Mouse (Mus musculus): ENCODE data around the gene Rsc1a1. TPM values are rescaled to one million over a fixed set of nuclear protein-coding genes. Genes with fewer than 3 reads are reported as not detected.

Rsc1a1 gene
- total and polyA plus RNA-seq, 3 experiments = 4.6 TPM; not detected in 2

DNA sequence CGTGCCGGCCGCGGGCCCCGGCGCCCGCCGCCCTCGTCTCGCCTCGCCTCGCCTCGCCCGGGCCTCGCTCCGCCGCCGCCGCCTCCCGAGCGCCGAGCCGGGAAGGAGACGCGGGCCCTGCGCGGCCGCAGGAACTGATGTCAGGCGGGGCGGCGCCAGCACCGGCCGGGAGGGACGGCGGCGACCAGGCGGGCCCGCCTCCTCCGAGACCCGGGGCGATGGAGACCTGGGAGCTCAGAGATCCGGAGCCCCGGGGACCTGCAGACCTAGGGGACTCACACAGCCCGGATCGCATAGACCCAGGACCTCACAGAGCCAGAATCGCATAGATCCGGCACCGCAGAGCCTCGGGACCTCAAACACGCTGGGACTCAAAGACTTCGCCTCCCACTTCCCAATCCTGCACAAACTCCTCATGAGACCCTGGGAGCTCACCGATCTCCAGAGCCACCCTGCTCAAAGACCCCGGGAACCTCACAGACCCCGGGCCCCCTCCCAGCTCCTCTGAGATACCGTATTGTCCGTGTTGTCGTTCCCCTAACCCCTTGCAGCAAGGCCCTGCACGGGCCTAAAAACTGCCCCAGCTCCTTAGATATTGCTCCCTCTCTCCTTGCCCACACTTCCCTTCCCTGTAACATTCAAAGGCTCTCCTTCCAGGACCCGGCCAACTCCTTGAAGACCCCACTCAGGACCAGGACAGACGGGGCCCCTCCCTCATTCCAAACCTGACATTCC lies 21.2 kb downstream of the Rsc1a1 start:
- Histone ChIP-seq H3K4me1 (ENCODE audit: control insufficient read depth, insufficient read depth, low read length) (peaks cover 9% of the 10 kb centered on the region), H3K4me3 (peak overlapping the region; percentile 71), H3K9ac (ENCODE audit: low read depth, low read length) (peak overlapping the region; percentile 79), H3K27ac (peak overlapping the region; percentile 95), H3K36me3 (ENCODE audit: control insufficient read depth, insufficient read depth, low read length) (peaks cover 5% of the 10 kb centered on the region), H3K79me2 (replicated peaks; ENCODE audit: control insufficient read depth, insufficient read depth, low read length) (peaks cover 6% of the 10 kb centered on the region), H3K27me3 (ENCODE audit: control insufficient read depth, insufficient read depth, low read length) (no peaks in the 10 kb centered on the region)
- DNase-seq = peak; percentile 88 to 90
- WGBS = under 1% methylated on average over 57 of the region's 60 CpGs
- TF ChIP-seq POLR2A (IDR thresholded peaks at IDR 0.05; ENCODE audit: insufficient read depth, low read depth, low read length) (peak; percentile 68), EP300 (IDR thresholded peaks at IDR 0.05; ENCODE audit: insufficient read depth, low read depth, low read length) (no peak)
- intact Hi-C loops (cut with DNase I) = loop anchor here (2.0 kb wide), 1 partner anchor 19 kb away; no protein-coding TSS in a partner anchor

DNA sequence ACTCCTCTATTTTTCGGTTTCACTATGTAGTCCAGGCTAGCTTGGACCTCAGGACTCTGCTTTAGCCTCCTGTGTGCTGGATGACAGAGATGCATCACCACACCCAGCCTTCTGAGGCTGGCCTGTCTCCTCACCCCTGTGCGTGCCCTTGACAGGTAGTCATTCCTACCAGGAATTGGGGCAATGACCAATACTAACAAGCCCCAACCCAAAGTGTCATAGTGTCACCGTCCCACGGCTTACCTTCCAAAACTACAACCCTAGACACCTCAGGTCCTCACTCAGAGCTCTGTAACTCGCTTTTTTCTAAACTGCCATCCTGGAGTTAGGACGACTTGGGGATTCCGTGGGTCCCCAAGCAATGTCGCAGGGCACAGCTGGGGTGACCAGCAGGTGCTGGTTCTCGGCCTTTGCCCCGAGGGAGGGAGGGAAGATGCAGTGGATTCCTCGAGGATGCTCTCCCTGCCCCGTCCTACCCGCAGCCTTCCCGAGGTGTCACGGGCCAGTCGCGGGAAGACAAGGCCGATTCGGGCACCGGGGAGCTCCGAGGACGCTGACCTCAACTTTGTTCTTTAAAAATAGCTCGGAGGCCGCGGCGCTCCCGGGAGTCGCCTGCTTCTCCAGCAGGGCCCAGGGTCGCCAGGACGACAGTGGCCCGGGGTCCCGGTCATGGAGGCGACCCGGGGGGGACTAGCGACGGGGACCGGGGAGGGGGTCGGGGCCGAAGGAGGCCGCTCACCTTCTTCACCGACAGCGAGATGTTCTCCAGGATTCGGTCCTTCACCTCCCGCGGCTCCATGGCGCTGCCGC lies 22.1 kb downstream of the Rsc1a1 start:
- peaks cover 6% of the 10 kb centered on the region for H3K79me2 ChIP-seq (replicated peaks; ENCODE audit: control insufficient read depth, insufficient read depth, low read length)
- peak overlapping the region; percentile 79 for H3K9ac ChIP-seq (ENCODE audit: low read depth, low read length)
- H3K4me1 ChIP-seq (ENCODE audit: control insufficient read depth, insufficient read depth, low read length) = peaks cover 10% of the 10 kb centered on the region
- TF ChIP-seq EP300 (IDR thresholded peaks at IDR 0.05; ENCODE audit: insufficient read depth, low read depth, low read length) = 0 out of 2 replicates have a peak, but pooled peaks have one; percentile 24
- no peak for TF ChIP-seq POLR2A (IDR thresholded peaks at IDR 0.05; ENCODE audit: insufficient read depth, low read depth, low read length)
- peaks cover 5% of the 10 kb centered on the region for H3K36me3 ChIP-seq (ENCODE audit: control insufficient read depth, insufficient read depth, low read length)
- intact Hi-C loops (cut with DNase I) = no loop called here
- H3K27ac ChIP-seq = peak overlapping the region; percentile 88
- no peaks in the 10 kb centered on the region for H3K27me3 ChIP-seq (ENCODE audit: control insufficient read depth, insufficient read depth, low read length)
- peak; percentile 66 to 69 for DNase-seq
- 2% methylated on average over 47 of the region's 47 CpGs for WGBS
- peak overlapping the region; percentile 73 for H3K4me3 ChIP-seq

DNA sequence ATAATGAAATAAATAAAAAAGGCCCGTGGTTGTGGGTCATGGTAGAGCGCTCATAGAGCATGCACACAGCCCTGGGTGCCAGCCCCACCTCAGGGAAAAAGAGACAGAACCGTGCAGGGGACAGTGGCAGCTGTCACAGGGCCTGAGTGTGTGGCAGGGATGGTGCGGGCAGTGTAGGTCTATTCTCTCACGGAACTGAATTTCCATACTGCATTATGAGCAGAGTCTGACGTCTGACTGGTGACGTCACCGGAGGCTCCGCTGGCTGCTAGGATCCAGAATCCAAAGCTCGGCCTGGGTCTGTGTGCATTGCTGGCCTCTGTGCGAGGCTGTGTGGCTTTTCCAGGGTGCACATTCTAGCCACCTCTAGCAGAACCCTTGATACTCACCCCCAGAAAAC lies 24.5 kb downstream of the Rsc1a1 start:
- peaks cover 17% of the 10 kb centered on the region for H3K4me1 ChIP-seq (ENCODE audit: control insufficient read depth, insufficient read depth, low read length)
- peaks cover 6% of the 10 kb centered on the region for H3K79me2 ChIP-seq (replicated peaks; ENCODE audit: control insufficient read depth, insufficient read depth, low read length)
- H3K27ac ChIP-seq = no peak overlapping the region
- intact Hi-C loops (cut with DNase I) = no loop called here
- DNase-seq = no peak
- 82% methylated on average over 11 of the region's 11 CpGs for WGBS
- H3K4me3 ChIP-seq = no peak overlapping the region
- no peaks in the 10 kb centered on the region for H3K27me3 ChIP-seq (ENCODE audit: control insufficient read depth, insufficient read depth, low read length)
- H3K9ac ChIP-seq (ENCODE audit: low read depth, low read length) = no peak overlapping the region
- no peak for TF ChIP-seq EP300 (IDR thresholded peaks at IDR 0.05; ENCODE audit: insufficient read depth, low read depth, low read length)
- TF ChIP-seq POLR2A (IDR thresholded peaks at IDR 0.05; ENCODE audit: insufficient read depth, low read depth, low read length) = no peak
- no peak for TF ChIP-seq CTCF (IDR thresholded peaks at IDR 0.05)
- H3K36me3 ChIP-seq (ENCODE audit: control insufficient read depth, insufficient read depth, low read length) = peaks cover 5% of the 10 kb centered on the region

GRCm38 (mm10) chr4:141659739-141660138 lies 25.7 kb downstream of the Rsc1a1 start:
- peak; percentile 44 for TF ChIP-seq CTCF (IDR thresholded peaks at IDR 0.05)
- no peak for TF ChIP-seq EP300 (IDR thresholded peaks at IDR 0.05; ENCODE audit: insufficient read depth, low read depth, low read length)
- Histone ChIP-seq H3K27ac (no peak overlapping the region), H3K9ac (ENCODE audit: low read depth, low read length) (no peak overlapping the region), H3K4me1 (ENCODE audit: control insufficient read depth, insufficient read depth, low read length) (peaks cover 15% of the 10 kb centered on the region), H3K4me3 (no peak overlapping the region), H3K79me2 (replicated peaks; ENCODE audit: control insufficient read depth, insufficient read depth, low read length) (peaks cover 6% of the 10 kb centered on the region), H3K27me3 (ENCODE audit: control insufficient read depth, insufficient read depth, low read length) (no peaks in the 10 kb centered on the region), H3K36me3 (ENCODE audit: control insufficient read depth, insufficient read depth, low read length) (peaks cover 5% of the 10 kb centered on the region)
- DNase-seq = no peak
- WGBS = 59% methylated on average over 4 of the region's 4 CpGs
- intact Hi-C loops (cut with DNase I) = no loop called here

DNA sequence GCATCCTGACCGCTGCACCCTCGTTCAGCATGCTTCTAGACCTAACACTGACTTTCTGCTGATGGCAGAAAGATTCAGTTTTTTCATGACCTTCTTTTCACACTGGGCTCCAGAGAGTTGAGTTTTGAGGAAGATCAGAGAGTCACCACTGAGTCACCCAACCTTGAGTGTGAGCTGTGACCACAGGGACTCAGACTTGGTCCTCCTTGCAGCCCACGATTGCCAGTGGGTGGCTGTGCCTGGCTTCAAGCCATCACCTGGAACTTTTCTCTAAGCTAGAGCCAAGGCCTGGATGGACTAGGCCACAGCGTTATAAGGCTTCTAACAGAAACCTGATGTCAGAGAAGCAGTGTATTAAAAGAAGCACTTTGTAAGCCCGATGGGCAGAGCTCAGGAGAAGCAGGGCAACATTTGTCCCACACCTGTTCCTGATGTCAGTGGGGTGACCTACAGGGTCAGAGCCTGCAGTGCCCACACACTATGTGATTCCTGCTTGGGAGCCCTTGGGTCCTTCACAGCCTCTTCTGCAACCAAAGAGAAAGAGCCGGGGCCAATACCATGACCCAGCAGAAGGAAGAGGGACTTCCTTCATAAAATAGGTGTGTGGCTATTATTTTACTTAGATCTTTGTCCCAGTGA lies 26.4 kb downstream of the Rsc1a1 start:
- WGBS = 63% methylated on average over 6 of the region's 6 CpGs
- no peak overlapping the region for H3K9ac ChIP-seq (ENCODE audit: low read depth, low read length)
- no peak for DNase-seq
- H3K36me3 ChIP-seq (ENCODE audit: control insufficient read depth, insufficient read depth, low read length) = peaks cover 5% of the 10 kb centered on the region
- H3K27ac ChIP-seq = peak overlapping the region; percentile 41
- H3K27me3 ChIP-seq (ENCODE audit: control insufficient read depth, insufficient read depth, low read length) = no peaks in the 10 kb centered on the region
- no peak overlapping the region for H3K4me3 ChIP-seq
- H3K79me2 ChIP-seq (replicated peaks; ENCODE audit: control insufficient read depth, insufficient read depth, low read length) = peaks cover 6% of the 10 kb centered on the region
- intact Hi-C loops (cut with DNase I) = no loop called here
- TF ChIP-seq EP300 (IDR thresholded peaks at IDR 0.05; ENCODE audit: insufficient read depth, low read depth, low read length) = no peak
- TF ChIP-seq CTCF (IDR thresholded peaks at IDR 0.05) = no peak
- TF ChIP-seq POLR2A (IDR thresholded peaks at IDR 0.05; ENCODE audit: insufficient read depth, low read depth, low read length) = no peak
- H3K4me1 ChIP-seq (ENCODE audit: control insufficient read depth, insufficient read depth, low read length) = peaks cover 16% of the 10 kb centered on the region

All from heart, adult 2 months (tissue).